Mouse (Mus musculus): ENCODE measurements at regions not wholly inside any gene's neighbourhood (a gene's known extent, or its start where the extent isn't known, plus 50 kb on each side); places are given as distances from the start of the nearest gene placed in this dataset.
"Not testable (repeated sequence)": the region's sequence is repeated elsewhere in the genome, so short reads cannot be mapped to it uniquely, and the experiment has no call there.

- no peak for DNase-seq (ENCODE audit: extremely low spot score in 1 of 2, low spot score in 2 of 2)
- TF ChIP-seq CTCF (IDR thresholded peaks at IDR 0.05) = no peak
- intact Hi-C loops (cut with DNase I) = no loop called here
- no peak overlapping the region for H3K27ac ChIP-seq
- H3K4me3 ChIP-seq = no peak overlapping the region
Observed at GRCm38 (mm10) chr12:11037951-11038350, 112.9 kb downstream of the Kcns3 start.

GRCm38 (mm10) chr12:11020571-11021545 is 130.0 kb downstream of the Kcns3 start:
- no peak overlapping the region for H3K27ac ChIP-seq
- H3K4me3 ChIP-seq = no peak overlapping the region
- intact Hi-C loops (cut with DNase I) = no loop called here
- no peak for DNase-seq (ENCODE audit: extremely low spot score in 1 of 2, low spot score in 2 of 2)
- no peak for TF ChIP-seq CTCF (IDR thresholded peaks at IDR 0.05)

GRCm38 (mm10) chr12:11011159-11011558 is 139.7 kb downstream of the Kcns3 start:
- Histone ChIP-seq H3K27ac (no peak overlapping the region), H3K4me3 (no peak overlapping the region)
- no peak for TF ChIP-seq CTCF (IDR thresholded peaks at IDR 0.05)
- no peak for DNase-seq (ENCODE audit: extremely low spot score in 1 of 2, low spot score in 2 of 2)
- intact Hi-C loops (cut with DNase I) = no loop called here

GRCm38 (mm10) chr12:10984295-10984694 is 166.6 kb downstream of the Kcns3 start:
- no peak for TF ChIP-seq CTCF (IDR thresholded peaks at IDR 0.05)
- H3K27ac ChIP-seq = no peak overlapping the region
- intact Hi-C loops (cut with DNase I) = no loop called here
- DNase-seq (ENCODE audit: extremely low spot score in 1 of 2, low spot score in 2 of 2) = no peak
- no peak overlapping the region for H3K4me3 ChIP-seq

GRCm38 (mm10) chr12:10949184-10949583 is 201.7 kb downstream of the Kcns3 start:
- intact Hi-C loops (cut with DNase I) = no loop called here
- Histone ChIP-seq H3K4me3 (no peak overlapping the region), H3K27ac (no peak overlapping the region)
- DNase-seq (ENCODE audit: extremely low spot score in 1 of 2, low spot score in 2 of 2) = no peak
- no peak for TF ChIP-seq CTCF (IDR thresholded peaks at IDR 0.05)

GRCm38 (mm10) chr12:10941064-10941463 is 209.8 kb downstream of the Kcns3 start:
- H3K4me3 ChIP-seq = no peak overlapping the region
- no peak for TF ChIP-seq CTCF (IDR thresholded peaks at IDR 0.05)
- no peak for DNase-seq (ENCODE audit: extremely low spot score in 1 of 2, low spot score in 2 of 2)
- intact Hi-C loops (cut with DNase I) = no loop called here
- no peak overlapping the region for H3K27ac ChIP-seq

GRCm38 (mm10) chr12:10900054-10900453 is 250.8 kb downstream of the Kcns3 start:
- DNase-seq (ENCODE audit: extremely low spot score in 1 of 2, low spot score in 2 of 2); intact Hi-C loops (cut with DNase I); H3K27ac ChIP-seq; H3K4me3 ChIP-seq: not testable (repeated sequence)

GRCm38 (mm10) chr12:10878791-10879190 is 272.1 kb downstream of the Kcns3 start:
- Histone ChIP-seq H3K4me3 (no peak overlapping the region), H3K27ac (no peak overlapping the region)
- no peak for TF ChIP-seq CTCF (IDR thresholded peaks at IDR 0.05)
- intact Hi-C loops (cut with DNase I) = no loop called here
- DNase-seq (ENCODE audit: extremely low spot score in 1 of 2, low spot score in 2 of 2) = no peak

GRCm38 (mm10) chr12:10874589-10875554 is 276.0 kb downstream of the Kcns3 start:
- intact Hi-C loops (cut with DNase I) = no loop called here
- H3K27ac ChIP-seq = no peak overlapping the region
- no peak for TF ChIP-seq CTCF (IDR thresholded peaks at IDR 0.05)
- no peak overlapping the region for H3K4me3 ChIP-seq
- no peak for DNase-seq (ENCODE audit: extremely low spot score in 1 of 2, low spot score in 2 of 2)

GRCm38 (mm10) chr12:10873716-10874401 is 277.0 kb downstream of the Kcns3 start:
- TF ChIP-seq CTCF (IDR thresholded peaks at IDR 0.05) = no peak
- intact Hi-C loops (cut with DNase I) = no loop called here
- no peak overlapping the region for H3K4me3 ChIP-seq
- no peak overlapping the region for H3K27ac ChIP-seq
- no peak for DNase-seq (ENCODE audit: extremely low spot score in 1 of 2, low spot score in 2 of 2)

Data from left cerebral cortex, adult 2 months (tissue).